Mouse (Mus musculus) testis, postnatal 10 days (tissue): ENCODE data around the gene Tceal7.
A peak's percentile ranks its signal among the peaks of the same experiment; 100 is the strongest.
"Not testable (repeated sequence)": the region's sequence is repeated elsewhere in the genome, so short reads cannot be mapped to it uniquely, and the experiment has no call there.

Experiments used
- DNase-seq: peaks from one replicate; pipeline ENCODE4 v3.0.0; 2021; ENCODE audit warnings: low spot score

Tceal7 gene

DNA sequence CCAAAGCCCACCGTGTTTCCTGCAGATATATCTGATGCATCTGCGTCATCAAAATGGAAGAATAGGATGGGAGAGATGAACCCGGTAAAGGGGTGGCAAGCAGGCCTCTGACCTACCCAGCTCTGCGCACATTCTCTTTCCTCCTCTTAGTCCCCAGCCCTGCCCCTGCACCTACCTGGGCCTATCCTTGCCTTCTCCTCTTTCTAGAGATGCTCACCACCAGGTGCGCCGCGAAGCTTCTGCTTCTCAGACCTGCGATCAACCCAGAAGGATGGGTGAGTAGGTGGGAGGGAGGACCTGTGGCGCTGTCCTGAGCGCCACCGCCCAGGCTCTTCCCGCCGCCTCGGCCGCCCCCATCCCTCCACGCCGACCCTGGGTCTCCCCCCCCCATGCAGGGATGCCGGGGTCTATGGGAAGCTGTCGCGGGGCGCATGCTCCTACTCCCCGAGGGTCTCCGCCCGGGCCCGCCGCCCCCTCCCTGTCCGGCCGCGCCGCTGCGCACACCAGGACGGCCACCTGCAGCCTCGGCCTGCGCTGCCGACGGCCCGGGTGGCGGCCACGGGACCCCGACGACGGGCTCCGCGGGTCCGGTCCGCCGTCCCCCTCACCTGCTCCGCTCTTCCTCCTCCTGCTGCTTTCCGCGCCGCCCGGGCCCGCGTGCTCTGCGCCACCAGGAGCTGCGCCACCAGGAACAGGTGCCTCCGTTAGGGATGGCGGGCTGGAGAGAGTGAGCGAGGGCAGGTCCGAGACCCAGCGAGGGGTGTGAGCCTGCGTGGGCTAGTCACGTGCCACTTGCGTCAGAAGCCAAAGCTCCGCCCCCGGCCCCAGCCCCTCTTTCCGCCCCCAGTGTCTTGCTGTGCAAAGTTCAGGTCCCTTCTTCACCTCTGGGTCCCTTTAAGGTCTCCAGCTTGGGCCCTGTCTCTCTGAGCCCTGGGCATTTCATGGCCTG lies at the start of gene Tceal7, which contains the start of gene Bex1:
Tceal7 (plus strand) TSS at position 51 of the 949 bp plus-strand sequence.
Bex1 (minus strand) TSS at position 785 of the 949 bp plus-strand sequence.
- not testable (repeated sequence) for DNase-seq

DNA sequence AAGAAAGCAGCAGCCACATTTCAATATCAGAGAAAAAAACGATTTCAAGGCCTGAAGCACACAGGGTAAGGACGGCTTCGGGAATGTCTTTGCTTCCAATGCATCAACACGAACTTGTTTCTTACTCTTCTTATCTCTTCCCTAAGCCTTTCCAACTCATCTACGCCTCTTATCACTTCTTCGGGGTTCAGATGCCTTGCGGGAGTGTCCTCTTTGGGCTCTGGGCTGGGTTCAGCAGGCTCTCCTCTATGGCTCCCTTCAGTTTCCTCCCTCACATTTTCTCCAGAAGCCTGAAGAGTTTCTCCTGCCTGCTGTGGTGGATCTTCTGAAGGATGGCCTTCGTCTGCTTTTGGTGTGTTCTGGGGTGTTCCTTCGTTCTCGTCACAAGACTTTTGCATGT lies 44.0 kb upstream of the Tceal7 start:
- no peak for DNase-seq

DNA sequence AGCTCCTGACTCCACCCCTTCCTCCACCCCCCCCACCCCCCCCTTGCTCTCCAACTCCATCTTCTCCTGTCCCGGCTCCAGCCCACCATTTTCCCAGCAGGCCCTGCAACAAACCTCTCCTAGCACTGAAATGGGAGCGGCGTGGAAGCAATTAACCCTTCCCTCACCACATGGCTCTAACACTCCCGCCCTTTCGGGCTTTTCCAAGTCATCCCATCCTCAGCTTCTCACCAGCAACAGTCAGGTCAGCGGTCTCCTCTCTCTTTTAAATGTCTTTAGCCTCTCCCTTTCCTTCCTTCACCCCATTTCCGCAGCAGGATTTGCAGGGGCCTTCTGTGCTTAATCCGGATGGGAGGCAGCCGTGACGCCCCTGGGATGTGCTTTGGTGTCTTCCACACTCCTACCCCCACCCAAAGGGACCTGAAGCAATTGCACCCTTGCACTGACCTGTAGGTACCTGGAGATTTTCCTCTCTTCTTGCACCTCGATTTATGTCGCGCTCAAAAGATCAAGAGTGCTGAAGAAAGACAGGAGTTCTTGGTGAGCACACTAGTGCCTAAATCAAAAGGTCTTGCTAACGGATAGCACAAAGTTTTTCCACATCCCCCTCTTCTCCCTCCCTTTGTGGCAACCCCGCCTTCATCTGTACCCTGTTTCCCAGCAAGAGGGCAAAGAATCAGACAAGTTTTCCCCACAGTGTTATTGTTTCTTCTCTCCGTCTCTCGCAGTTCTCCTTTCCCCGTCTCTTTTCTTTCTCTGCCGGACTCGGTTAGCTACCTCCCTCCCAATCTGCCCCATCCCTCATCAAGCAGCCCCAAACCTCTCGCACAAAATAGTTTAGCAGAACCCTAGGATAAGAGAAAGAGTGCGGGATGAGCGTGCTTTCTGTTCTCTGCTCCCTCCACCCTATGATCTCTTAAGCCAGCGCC lies 43.1 kb upstream of the Tceal7 start:
- peak; percentile 68 for DNase-seq

GRCm38 (mm10) chrX:136172118-136172551 lies 42.4 kb upstream of the Tceal7 start, which contains the start of gene Tceal8:
Tceal8 (minus strand) TSS chrX:136172342.
- peak; percentile 73 for DNase-seq

DNA sequence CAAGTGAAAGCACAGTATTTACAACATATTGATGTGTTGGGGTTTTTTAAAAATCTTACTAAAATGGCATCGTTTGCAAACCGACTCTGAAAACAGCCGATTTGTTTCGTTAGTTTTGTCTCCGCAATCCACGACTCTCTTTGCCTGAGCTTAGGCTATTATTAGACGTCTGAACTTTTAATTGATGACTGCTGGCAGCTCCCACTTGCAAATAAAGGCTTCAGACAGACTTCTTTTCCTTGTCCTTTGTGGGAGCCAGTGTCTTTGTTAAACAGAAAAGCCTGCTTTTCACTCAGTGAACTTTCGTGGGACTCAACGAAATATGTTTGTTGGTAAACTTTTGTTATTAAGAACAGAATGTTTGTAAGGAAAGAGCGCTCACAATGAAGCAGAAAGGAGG lies 41.8 kb upstream of the Tceal7 start:
- no peak for DNase-seq

- no peak for DNase-seq
These were observed 33.6 kb upstream of the Tceal7 start for GRCm38 (mm10) chrX:136180897-136181553.

- no peak for DNase-seq
These were observed 31.5 kb upstream of the Tceal7 start for GRCm38 (mm10) chrX:136183107-136183506.

- DNase-seq: no peak
These were observed 19.2 kb upstream of the Tceal7 start for GRCm38 (mm10) chrX:136195193-136195944.

- peak; percentile 46 for DNase-seq
These were observed 17.7 kb upstream of the Tceal7 start for GRCm38 (mm10) chrX:136196873-136197272.

DNA sequence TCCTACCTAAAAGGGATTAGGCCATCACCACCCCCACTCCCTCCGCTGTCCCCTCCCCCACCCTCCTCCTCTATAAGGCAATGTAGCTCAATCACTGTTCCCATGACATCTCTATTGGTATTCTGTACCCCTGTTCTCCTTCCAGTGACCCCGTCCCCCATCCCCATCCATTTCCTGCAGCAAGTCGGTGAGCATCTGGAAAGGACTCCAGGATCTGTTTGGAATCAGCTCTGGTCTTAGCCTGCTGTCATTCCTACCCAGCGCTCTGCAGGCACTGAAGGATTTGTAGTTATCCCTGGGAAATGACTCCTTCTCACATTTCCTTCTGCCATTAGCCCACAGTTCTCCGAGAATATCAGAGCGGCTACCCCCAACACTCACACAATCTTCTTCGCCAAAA lies 11.3 kb upstream of the Tceal7 start:
- DNase-seq: no peak

DNA sequence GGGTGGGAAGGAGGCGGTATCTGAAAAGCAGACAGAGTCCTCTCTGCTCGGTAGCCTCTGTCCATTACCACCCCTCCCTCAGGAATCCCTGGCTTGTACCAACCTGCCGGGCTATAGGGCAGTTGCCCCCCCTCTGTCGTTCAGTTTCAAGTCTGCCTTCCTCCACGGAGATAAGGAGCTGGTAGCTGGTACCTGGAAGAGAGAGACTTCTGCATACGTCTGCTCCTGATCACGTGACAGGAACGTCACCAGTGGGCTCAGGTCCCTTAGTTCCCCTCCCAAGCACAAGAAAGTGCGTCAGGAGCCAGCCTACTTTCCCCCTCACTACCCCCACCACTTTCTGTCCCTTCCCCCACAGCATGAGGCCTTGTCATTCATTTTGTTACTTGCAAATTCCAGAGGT lies 10.9 kb upstream of the Tceal7 start, which contains the start of gene Tceal5:
Tceal5 (minus strand) TSS at position 213 of the 403 bp plus-strand sequence.
- peak; percentile 37 for DNase-seq

- no peak for DNase-seq
These were observed 10.2 kb upstream of the Tceal7 start for GRCm38 (mm10) chrX:136204406-136204805.

- DNase-seq: no peak
These were observed 1.2 kb upstream of the Tceal7 start for GRCm38 (mm10) chrX:136213396-136213795.

GRCm38 (mm10) chrX:136216303-136216702 lies 1.7 kb downstream of the Tceal7 start:
- DNase-seq: no peak

GRCm38 (mm10) chrX:136223714-136224113 lies 9.1 kb downstream of the Tceal7 start:
- no peak for DNase-seq

- no peak for DNase-seq
These were observed 13.2 kb downstream of the Tceal7 start for GRCm38 (mm10) chrX:136227768-136228167.

- peak; percentile 70 for DNase-seq
These were observed 23.5 kb downstream of the Tceal7 start for GRCm38 (mm10) chrX:136238118-136238517.

DNA sequence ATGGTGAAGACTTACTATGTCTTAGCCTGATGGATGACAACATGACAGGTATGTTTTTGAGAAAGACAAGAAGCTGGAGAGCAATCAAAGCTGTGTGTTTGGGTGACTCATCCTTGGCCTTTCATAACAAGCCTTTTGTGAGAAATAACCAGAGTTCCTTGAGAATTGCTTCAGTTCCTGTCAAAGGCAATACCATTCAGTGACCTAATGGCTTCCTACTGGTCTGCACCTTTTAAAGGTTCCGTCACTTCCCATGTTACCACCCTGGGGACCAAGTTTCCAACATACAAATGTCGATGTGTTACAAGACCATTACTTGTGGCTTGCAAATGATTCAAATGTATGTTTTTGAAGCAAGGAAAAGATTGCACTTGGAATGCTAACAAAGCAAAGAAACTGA lies 28.6 kb downstream of the Tceal7 start:
- DNase-seq: no peak

DNA sequence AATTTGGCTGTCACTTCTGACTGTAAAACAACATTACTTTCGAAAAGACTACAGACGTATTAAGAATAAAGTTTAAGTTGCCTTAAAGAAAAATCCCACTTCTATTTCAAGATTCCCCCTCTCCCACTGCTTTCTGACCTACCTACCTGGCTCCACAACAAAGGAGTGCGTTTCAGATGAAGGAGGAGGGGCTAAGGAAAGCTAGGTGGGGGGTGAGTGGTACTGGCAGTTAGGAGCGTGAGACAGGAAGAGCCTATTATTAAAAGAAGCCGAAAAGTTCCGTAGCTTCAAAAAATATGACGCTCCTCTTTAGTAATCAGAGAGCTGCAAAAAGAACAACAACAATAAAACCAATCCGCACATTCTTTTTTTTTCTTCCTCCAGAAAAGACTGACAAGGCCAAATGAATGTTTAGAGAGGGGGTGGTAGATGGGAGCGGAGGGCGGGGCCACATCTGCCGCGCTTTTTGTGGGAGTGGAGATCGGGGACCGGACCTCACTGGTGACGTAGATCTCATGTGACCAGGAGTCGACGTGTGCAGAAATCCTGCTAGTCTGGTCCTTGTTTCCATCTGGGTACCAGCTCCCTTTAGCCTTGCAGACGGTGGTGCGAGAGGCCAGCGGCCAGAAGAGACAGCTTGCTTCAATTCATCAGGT lies 30.1 kb downstream of the Tceal7 start, which contains the start of gene Tceal9:
Tceal9 (plus strand) TSS at position 506 of the 656 bp plus-strand sequence.
- peak; percentile 82 for DNase-seq

GRCm38 (mm10) chrX:136245521-136246071 lies 31.0 kb downstream of the Tceal7 start:
- DNase-seq: peak; percentile 51
